Mouse (Mus musculus) lung, postnatal 14 days (tissue): ENCODE measurements around the gene Ppip5k2.

Source experiments
- DNase-seq: peaks from one replicate; pipeline ENCODE4 v3.0.0; 2021

Gene Ppip5k2

DNA sequence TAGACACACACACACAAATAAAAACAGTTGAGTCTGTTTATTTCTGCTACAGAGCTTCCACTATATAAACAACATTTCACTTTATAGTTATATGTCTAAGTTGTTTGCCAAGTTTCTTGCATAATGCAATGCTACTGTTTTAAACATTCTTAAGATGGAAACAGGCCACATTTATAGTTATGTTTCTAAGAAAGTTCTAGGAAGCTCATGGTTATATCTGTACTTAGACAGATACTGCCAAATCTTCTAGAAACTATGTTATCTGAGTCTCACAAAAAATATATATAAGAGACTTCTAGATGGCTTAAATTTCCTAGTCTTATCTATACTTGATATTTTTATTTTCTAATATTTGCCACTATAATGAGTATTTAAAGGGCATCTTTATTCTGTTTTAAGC, 17.0 kb downstream of the Ppip5k2 start:
- DNase-seq = no peak

DNA sequence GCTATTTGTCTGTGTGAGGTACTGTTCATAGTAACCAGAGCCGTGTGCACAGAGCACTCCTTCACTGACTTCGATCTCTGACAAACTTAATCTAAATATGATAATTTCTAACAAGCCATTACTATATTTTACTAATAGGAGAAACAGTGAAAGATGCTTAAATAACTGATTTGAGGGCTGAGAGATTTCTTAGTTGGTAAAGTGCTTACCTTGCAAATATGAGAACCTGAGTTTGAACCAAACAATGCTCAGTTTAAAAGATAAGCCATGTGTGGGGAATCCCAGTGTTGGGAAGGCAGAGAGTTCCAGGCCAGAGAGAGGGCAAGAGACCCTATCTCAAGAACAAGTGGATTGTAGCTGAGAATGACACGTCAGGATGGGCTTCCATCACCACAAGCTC, 22.0 kb downstream of the Ppip5k2 start:
- DNase-seq = no peak

DNA sequence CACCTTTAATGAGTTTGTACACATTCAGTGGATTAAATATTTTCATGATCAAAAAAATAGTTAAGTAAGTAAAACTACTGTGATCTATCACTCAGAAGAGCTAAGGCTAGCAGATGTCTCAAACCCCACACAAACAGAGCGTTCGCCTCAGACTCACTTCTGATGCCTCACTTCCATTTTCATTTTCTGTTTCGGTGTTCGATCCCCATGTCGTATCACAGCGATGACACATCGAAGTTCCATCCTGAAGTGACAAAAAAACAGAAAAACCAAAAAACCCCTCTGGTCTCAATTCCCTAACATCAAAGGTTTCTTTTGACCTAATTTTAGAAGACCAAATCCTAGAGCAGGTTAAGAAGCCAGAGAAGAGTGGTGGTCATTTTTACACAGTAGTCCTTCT, 23.9 kb downstream of the Ppip5k2 start:
- DNase-seq = no peak

DNA sequence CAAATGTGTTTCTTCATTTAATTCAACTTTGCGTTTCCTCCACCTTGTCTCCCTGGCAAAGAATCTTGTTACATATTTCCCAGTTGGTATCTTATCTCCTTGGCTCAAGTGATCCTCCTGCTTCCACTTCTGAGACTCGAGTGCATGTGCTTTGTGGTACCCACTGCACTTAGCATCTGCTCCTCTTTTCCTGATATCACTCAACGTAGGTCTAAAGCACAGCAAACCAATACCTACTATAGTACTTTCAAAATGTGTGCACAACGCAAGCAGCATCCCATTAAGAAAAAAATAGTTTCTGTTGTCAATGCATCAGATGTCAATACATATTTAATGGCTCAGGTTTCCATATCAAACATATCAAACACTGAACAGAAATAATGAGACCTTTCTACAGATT, 24.5 kb downstream of the Ppip5k2 start:
- DNase-seq = no peak

DNA sequence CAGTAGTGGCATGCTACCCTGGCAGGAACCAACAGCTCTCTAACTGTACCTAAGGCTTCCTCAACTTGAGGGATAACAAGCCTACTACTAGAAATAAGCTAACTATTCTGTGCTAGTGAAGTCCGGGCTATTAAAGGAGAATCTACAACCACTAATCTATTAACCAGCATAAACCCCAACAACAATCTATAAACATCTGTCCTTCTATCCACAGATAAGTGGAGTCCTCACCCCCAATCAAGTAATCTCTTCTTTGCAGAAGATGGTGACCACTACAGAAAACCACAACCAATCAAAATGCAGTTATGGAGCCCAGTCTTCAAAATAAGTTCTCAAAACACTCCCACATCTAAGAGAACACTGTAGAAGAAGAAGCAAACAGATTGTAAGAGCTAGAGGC, 27.1 kb downstream of the Ppip5k2 start:
- DNase-seq = no peak

DNA sequence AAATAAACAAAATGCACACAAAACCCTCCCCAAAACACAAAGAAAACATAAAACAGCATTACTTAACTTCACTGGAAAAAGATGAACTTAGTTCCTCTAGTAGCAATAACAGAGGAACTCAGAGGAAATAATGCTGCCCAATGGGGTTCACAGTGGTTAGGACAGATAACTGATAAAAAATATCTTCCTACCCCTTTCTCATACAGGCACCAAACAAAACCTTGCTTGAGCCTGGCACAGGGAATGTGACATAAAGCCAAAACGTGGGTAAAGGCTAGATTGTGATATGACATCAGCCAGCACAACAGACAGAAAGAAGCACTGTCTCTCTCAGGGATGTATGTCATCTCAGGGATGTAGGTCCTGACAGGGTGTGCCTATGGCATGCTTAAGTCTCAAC, 40.9 kb downstream of the Ppip5k2 start:
- DNase-seq = no peak

DNA sequence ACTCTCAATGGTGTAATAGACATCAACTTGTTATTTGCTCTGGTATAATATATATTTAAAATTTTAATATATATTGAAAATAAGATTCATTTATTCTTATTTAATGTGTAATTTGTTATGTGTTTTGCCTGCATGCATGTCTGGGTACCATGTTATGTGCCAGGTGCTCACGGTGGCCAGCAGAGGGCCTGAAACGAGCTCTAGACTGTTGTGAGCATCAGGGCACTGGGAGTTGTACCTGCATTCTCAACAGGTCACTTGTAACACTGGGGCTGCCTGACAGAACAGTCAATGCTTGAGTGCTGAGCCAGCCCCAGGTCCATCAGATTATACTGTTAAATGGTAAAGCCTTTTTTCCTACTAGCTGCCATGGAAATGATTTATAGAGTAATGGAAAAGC, 43.5 kb downstream of the Ppip5k2 start:
- DNase-seq = no peak

DNA sequence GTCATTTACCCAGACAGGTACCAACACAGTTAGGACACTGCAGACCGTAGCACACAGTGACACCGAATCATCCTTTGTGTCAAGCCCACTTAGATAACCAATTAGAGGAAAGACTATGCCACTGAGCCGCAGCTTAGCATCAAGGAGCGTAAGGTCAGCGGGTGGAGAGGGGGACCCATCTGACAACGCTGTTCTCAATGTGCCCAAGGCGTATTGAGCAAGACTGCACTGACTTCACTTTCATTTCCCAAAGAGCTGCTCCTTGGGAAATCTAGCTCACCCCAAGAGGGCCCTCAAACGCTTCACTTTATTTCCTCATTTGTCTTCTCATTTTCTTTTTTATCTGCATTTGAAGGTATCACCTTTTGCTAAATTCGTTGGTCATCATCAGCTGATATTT, 51.8 kb downstream of the Ppip5k2 start:
- no peak for DNase-seq

DNA sequence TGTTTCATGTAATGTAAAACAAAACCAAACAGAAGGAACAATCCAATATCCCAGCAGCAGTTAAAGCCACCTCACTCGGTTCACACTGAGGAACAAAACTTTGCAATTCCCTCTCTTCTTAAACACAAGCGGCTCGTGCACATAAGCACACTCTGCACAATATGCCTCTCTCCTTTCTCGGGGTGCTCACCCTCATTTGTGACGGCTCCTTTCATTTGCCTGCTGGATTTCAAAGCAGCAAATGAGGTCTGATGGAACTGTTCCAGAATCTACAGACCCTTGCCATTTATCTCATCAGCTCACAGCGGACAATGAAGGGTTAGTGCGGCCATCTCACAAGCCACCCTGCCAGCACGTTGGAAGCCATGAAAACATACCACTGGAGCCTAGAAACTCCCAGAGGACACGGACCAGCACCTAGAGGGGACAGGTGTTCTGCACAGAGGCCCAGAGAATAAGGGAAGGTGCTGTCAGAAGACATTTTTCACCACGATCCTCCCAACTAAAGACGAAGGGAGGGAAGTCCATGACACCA, 55.8 kb downstream of the Ppip5k2 start:
- DNase-seq = no peak

DNA sequence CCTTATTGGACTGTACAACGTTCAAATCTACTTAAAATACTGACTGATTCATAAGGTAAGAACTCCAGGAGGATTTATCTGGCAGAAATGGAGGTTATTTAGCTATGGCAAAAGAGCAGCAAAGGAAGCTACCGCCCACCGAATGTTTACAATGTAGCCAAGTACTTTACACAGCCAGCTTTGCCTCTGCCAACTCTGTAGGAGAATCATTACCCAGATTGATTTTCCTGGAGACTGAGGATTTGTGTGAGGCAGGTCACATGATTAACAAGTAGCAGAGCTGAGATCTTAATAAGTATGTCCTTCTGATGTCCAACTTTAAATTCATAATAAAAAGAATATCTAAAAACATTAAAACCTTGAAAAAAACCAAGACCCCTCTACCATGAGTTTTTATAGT, 59.7 kb downstream of the Ppip5k2 start:
- no peak for DNase-seq

DNA sequence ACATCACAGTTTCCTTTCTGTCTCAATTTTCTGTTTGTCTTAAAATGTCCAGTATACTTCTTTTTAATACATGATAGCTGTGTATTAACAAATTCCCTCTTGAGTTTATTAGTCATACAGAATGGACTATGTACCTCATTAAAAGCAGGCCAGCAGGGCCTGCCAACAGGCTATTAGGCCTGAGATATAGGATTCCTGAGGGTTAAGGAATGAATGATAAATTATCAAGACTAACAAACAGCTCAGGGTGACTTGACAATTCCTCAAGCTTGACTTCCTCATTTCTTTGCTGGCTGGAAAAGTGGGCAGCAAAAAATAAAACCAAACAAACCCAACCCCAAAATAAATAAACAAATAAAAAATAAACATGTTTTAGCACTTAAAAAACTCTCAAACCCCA, 64.8 kb downstream of the Ppip5k2 start:
- DNase-seq = no peak

DNA sequence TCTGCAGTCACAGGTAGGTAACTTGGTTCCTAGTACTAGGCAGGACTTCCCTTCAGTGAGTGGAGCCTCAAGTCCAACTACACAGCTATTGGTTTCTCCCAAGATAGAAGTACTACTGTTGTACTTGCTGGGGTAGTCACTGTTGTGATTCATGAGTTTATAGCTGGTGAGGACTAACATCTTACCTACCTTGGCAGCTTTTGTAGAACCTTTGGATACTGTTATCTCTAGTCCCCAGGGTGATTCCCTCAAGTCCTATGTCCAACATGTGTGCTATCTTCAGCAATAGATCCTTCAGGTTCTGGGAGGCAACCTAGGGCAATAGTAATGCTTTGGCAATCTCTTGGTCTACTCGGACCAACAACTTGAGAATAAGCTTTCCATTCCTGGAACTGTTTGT, 65.6 kb downstream of the Ppip5k2 start:
- DNase-seq = no peak

DNA sequence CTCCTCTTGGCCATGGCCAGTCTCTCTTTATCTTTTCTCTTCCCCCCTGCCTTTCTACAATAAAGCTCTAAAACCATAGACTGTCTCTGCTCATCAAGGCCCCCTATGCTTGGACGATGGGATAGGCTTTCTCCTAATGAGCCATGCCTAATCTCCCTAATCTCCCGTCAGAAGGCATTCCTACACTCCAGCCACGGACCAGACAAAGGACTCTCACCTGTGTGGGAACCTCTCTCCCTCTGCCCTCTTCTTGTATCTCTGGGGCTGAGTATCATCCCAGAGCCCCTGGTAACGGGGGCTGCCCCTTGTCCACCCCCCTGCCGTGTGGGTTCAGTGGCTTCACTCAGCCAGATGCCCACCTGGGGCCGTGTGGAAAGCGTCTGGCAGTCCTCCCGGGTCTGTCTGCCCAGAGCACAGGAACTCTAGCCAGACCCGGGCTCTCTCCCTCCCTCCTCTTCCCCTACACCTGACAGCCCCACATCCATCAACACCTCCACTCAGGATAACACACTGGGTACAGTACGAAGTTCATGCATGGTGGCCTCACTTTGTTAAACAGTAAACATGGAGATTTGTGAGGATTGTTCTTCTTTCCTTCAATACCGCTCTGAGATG, 71.1 kb downstream of the Ppip5k2 start:
- DNase-seq = no peak

DNA sequence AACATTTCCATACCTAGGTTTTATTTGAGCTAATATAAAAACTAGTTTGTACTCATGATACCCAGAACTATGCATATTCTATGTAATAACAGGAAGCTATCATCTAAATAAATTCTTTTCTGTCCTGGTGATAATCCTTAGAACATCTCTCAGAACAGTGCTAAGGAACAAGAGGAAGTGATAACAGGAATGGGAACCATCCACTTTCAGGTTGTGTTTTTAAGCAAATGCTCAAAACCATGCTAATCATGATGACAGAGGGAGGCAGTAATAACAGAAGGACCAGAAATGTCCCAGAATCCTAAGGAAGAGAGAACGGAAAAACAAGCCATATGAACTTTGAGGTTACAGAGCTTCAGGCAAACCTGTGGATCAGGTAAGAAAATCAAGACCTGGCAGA, 72.9 kb downstream of the Ppip5k2 start:
- no peak for DNase-seq

DNA sequence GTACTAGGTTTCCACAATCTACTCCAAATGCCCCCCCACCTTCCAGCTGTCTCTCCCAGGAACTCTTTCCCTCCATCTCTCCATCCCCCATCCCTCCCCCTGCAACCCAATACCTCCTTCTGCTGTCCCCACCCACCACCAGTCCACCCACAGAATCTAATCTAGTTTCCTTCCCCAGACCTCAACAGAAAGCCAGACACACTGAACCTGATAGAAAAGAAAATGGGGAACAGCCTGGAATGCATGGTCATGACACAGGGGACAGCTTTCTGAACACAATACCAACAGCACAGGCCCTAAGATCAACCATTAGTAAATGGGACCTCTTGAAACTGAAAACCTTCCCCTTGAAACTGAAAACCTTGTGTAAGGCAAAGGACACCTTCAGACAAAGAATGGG, 76.4 kb downstream of the Ppip5k2 start:
- no peak for DNase-seq

DNA sequence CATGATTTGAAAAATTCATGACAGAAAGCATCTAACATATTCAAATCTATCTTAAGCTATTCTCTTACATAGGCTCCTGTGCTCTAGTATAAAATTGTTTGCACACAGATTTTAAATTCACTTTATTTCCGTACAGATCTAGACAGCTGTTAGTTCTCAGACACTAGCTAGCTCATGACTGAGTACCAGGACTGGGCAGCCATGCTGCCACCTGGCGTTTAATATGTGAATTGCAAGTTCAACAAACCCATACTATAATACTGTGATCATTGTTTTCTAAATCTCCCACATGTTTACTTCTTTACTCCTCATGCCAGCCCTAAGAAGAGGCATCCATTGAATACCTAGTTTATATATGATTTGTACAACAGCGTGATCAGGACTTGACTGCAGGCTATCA, 81.5 kb downstream of the Ppip5k2 start:
- DNase-seq = peak; percentile 63

DNA sequence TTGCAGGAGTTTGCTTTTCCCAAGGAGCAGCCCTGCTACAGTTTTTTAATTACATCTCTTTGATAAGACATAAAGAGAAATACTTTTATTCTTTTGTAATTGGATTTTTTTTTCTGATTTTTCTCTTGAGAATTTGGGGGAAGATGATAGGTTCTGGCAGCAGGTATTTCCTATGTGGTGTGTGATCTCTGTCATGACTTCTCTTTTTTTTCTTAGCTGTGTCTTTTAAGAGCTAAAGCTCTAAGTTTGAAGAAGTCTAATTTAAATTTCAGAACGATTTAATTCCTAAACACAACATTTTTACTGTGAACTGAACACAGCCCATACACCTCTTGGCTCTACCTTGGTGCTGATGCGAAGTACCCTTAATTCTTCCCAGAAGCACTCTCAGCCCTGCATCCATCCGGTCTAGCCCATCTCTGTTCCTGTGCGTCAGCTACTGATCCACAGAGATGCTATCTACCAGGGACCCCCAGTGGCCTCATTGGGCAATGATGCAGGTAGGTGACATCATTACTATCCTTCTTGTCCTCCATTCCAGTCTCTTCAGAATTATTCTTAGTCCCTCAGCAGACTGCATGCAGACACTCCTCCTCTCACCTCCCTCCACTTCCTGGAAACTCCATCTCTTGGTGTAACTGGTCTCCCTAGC, 93.6 kb downstream of the Ppip5k2 start:
- no peak for DNase-seq

DNA sequence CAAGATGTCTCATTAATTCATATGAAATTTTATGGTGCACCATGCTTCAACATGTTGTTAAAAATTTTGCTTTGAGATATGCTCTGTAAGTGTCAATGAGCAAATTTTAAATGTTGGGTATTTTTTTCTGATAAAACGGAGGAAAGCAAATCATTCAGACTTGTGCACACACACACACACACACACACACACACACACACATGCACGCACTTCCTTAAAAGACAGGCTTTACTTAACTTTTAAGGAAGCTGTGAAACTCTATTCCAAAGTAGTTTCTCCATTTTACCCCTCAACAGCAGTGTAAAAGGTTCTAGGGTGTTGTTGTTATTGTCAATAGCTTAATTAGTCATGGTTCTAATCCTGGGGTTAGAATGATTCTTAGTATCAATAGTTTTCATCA, 94.1 kb downstream of the Ppip5k2 start:
- no peak for DNase-seq

DNA sequence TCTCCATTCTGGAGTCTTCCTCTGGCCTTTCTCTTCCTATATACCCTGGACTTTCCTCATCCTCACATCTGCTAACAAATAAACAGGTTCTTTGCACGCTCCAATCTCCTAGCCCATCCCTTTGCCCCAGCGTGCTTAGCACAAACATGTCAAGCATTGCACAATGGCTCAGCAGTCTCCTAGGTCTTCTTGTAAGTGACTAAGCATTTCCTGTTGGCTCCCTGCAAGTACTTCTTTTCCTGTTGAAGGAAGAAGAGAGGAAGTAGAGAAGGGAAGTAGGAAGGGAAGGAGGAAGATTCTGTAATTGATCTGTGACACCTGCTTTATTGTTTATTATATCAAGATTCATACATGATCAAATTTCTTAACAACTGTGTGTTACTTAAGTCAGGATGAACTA, 97.4 kb downstream of the Ppip5k2 start:
- no peak for DNase-seq

DNA sequence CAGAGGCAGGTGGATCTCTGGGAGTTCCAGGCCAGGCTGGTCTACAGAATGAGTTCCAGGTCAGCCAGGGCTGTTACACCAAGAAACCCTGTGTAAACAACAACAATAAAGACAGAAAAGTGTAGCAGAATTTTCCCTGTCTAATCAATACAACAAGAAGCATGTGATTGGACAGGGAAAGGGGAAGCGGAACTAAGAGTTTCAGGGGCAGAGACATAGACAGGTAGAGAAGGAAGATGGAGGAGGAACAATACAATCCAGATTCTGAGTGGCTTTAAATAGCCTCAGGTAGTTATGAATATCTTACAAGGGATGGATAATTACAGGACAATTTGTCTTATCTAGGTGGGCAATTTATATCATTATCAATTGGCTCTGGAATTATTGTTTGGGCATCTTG, 102.9 kb downstream of the Ppip5k2 start:
- DNase-seq = no peak

DNA sequence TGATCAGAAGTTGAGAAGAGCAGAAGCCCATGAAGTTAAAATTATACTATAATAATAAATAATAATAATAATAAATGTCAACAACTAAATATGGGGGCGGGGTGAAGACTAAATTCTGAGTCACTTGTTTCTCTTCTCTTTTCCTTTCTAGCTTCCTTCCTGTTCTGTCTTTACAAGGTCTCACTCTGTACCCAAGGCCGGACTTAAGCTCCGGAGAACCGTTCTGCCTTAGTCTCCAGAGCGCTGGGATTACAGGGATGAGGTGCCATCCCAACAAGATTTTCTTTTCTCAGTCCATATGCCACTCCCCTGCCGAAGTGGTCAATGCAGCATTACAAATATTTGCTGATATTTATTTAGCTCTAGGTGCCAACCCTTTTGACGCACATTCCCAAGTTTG, 107.9 kb downstream of the Ppip5k2 start:
- DNase-seq = peak; percentile 7

DNA sequence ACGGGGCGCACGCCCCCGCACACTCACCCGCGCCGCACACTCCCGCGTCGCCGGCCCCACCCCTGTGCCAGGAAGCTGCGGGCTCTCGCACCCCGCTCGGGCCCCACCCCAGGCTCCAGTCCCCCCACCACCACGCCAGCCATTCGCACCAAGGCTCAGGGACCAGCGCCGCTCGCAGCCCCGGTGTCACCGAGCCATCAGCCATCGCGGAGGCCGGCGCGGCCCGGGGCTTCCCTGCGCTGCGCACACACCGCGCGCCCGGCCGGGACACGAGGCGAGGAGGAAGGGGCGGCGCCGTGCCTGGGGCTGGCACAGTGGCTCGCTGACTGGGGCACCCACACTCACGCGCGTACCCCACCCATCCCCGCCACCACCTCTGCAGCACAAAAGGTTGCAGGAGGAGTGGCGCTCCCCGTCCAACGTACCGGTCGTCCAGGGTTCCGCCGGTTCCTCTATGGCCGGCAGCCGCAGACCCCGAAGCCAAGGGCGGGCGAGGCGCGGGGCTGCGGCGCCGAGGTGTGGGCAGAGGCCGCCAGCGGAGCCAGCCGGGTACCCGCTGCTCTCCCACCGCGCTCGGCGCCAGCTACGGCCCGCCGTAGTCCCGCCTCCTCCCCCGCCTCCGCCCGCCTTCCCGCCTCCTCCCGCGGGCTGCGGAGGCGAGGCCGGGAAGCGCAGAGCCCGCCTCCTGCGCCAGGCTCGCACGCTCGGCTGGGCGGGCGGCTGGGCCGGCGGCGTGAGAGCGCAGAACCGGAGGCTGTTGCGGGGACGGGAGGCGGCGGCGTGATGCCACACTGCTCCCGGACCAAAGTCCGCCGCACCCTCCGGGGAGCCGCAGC, 108.6 kb downstream of the Ppip5k2 start, which contains the start of gene D1Ertd622e:
Gene D1Ertd622e (minus strand): TSS at position 669 of the 836 bp plus-strand sequence.
- peak; percentile 78 for DNase-seq

DNA sequence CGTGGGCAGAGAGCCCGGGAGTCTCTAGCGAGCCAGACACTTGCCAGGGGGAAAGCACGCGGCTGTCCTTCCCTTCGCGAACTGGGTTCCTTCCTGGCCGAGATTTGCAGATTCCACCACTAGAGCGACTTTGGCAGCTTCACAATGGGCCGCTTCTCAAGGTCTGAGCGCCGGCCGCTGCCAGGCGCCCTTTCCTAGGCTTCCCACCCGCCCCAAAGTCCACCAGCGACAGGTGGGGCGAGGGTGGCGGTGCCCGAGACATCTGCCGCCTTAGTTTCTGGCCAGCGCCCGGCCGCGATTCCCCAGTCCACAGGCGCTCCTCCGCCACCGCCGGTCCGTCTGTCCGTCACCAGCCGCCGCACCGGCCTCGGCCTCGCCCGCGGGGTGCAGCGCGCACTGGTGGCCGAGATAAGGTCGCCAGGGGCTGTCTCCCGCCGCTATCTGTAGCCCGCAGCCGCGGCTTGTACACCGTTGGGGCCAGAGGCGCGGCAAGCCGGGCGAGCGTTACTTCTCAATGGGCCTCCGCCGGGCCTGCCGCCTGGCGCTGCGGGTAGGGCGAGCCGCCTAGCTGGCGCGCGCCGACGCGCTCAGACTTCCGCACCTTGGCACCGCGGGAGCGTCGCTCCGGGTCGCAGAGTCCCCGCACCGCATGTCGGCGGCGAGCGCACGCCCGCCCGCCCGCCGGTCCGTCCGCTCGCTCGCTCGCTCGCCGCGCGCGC, 109.4 kb downstream of the Ppip5k2 start:
- DNase-seq = peak; percentile 73
